Mouse (Mus musculus): ENCODE measurements around the gene Sipa1l1. TPM values are rescaled to one million over a fixed set of nuclear protein-coding genes. Genes with fewer than 3 reads are reported as not detected.

Gene Sipa1l1
- polyA plus RNA-seq, 1 experiment from 2014 or later, result 37.0 TPM

GRCm38 (mm10) chr12:82374020-82374419 is 204.9 kb downstream of the Sipa1l1 start:
- Histone ChIP-seq H3K9me3 (replicated peaks) (no peaks in the 10 kb centered on the region), H3K27me3 (ENCODE audit: low read depth, poor library complexity, severe bottlenecking) (no peaks in the 10 kb centered on the region), H3K4me3 (no peak overlapping the region), H3K27ac (no peak overlapping the region), H3K4me1 (peaks cover 3% of the 10 kb centered on the region; the same call in 1 of the 2 replicates), H3K36me3 (peaks cover 11% of the 10 kb centered on the region; the same call in 1 of the 2 replicates)
- DNase-seq (ENCODE audit: low spot score), result no peak

GRCm38 (mm10) chr12:82382932-82383331 is 213.8 kb downstream of the Sipa1l1 start:
- WGBS, result 91% methylated on average over 3 of the region's 3 CpGs
- Histone ChIP-seq H3K27me3 (ENCODE audit: low read depth, poor library complexity, severe bottlenecking) (no peaks in the 10 kb centered on the region), H3K4me1 (no peaks in the 10 kb centered on the region), H3K36me3 (peaks cover 28% of the 10 kb centered on the region), H3K9me3 (replicated peaks) (no peaks in the 10 kb centered on the region), H3K4me3 (no peak overlapping the region), H3K27ac (no peak overlapping the region)
- no peak for DNase-seq (ENCODE audit: low spot score)

GRCm38 (mm10) chr12:82384719-82385118 is 215.6 kb downstream of the Sipa1l1 start:
- no peaks in the 10 kb centered on the region for H3K9me3 ChIP-seq (replicated peaks)
- no peaks in the 10 kb centered on the region for H3K27me3 ChIP-seq (ENCODE audit: low read depth, poor library complexity, severe bottlenecking)
- no peak for DNase-seq (ENCODE audit: low spot score)
- H3K27ac ChIP-seq, result no peak overlapping the region
- peaks cover 28% of the 10 kb centered on the region for H3K36me3 ChIP-seq
- H3K4me3 ChIP-seq, result no peak overlapping the region
- 95% methylated on average over 8 of the region's 8 CpGs for WGBS
- no peaks in the 10 kb centered on the region for H3K4me1 ChIP-seq

GRCm38 (mm10) chr12:82387042-82387441 is 217.9 kb downstream of the Sipa1l1 start:
- WGBS, result 95% methylated on average over 3 of the region's 3 CpGs
- Histone ChIP-seq H3K9me3 (replicated peaks) (no peaks in the 10 kb centered on the region), H3K4me1 (no peaks in the 10 kb centered on the region), H3K27ac (no peak overlapping the region), H3K4me3 (no peak overlapping the region), H3K36me3 (peaks cover 25% of the 10 kb centered on the region), H3K27me3 (ENCODE audit: low read depth, poor library complexity, severe bottlenecking) (no peaks in the 10 kb centered on the region)
- DNase-seq (ENCODE audit: low spot score), result no peak

- no peaks in the 10 kb centered on the region for H3K27me3 ChIP-seq (ENCODE audit: low read depth, poor library complexity, severe bottlenecking)
- no peak overlapping the region for H3K4me3 ChIP-seq
- no peak for DNase-seq (ENCODE audit: low spot score)
- no peak overlapping the region for H3K27ac ChIP-seq
- H3K36me3 ChIP-seq, result peaks cover 25% of the 10 kb centered on the region
- WGBS, result 88% methylated on average over 3 of the region's 3 CpGs
- no peaks in the 10 kb centered on the region for H3K9me3 ChIP-seq (replicated peaks)
- no peaks in the 10 kb centered on the region for H3K4me1 ChIP-seq
Measured at GRCm38 (mm10) chr12:82387647-82388046, 218.5 kb downstream of the Sipa1l1 start.

GRCm38 (mm10) chr12:82388144-82388543 is 219.0 kb downstream of the Sipa1l1 start:
- Histone ChIP-seq H3K27ac (no peak overlapping the region), H3K4me1 (no peaks in the 10 kb centered on the region), H3K4me3 (no peak overlapping the region), H3K36me3 (peaks cover 25% of the 10 kb centered on the region), H3K9me3 (replicated peaks) (no peaks in the 10 kb centered on the region), H3K27me3 (ENCODE audit: low read depth, poor library complexity, severe bottlenecking) (no peaks in the 10 kb centered on the region)
- no peak for DNase-seq (ENCODE audit: low spot score)

- Histone ChIP-seq H3K27me3 (ENCODE audit: low read depth, poor library complexity, severe bottlenecking) (no peaks in the 10 kb centered on the region), H3K4me3 (no peak overlapping the region), H3K27ac (no peak overlapping the region), H3K4me1 (peaks cover 8% of the 10 kb centered on the region; the same call in 1 of the 2 replicates), H3K36me3 (peaks cover 21% of the 10 kb centered on the region), H3K9me3 (replicated peaks) (no peaks in the 10 kb centered on the region)
- DNase-seq (ENCODE audit: low spot score), result no peak
- 58% methylated on average over 8 of the region's 8 CpGs for WGBS
Measured at GRCm38 (mm10) chr12:82394118-82394861, 225.2 kb downstream of the Sipa1l1 start.

GRCm38 (mm10) chr12:82395194-82395593 is 226.1 kb downstream of the Sipa1l1 start:
- H3K4me3 ChIP-seq, result no peak overlapping the region
- no peaks in the 10 kb centered on the region for H3K9me3 ChIP-seq (replicated peaks)
- peaks cover 8% of the 10 kb centered on the region; the same call in 1 of the 2 replicates for H3K4me1 ChIP-seq
- no peaks in the 10 kb centered on the region for H3K27me3 ChIP-seq (ENCODE audit: low read depth, poor library complexity, severe bottlenecking)
- H3K36me3 ChIP-seq, result peaks cover 28% of the 10 kb centered on the region
- no peak for DNase-seq (ENCODE audit: low spot score)
- no peak overlapping the region for H3K27ac ChIP-seq
- 90% methylated on average over 4 of the region's 4 CpGs for WGBS

GRCm38 (mm10) chr12:82397193-82397592 is 228.1 kb downstream of the Sipa1l1 start:
- no peaks in the 10 kb centered on the region for H3K27me3 ChIP-seq (ENCODE audit: low read depth, poor library complexity, severe bottlenecking)
- WGBS, result 93% methylated on average over 8 of the region's 8 CpGs
- H3K9me3 ChIP-seq (replicated peaks), result no peaks in the 10 kb centered on the region
- no peak for DNase-seq (ENCODE audit: low spot score)
- no peak overlapping the region for H3K4me3 ChIP-seq
- peaks cover 8% of the 10 kb centered on the region; the same call in 1 of the 2 replicates for H3K4me1 ChIP-seq
- no peak overlapping the region for H3K27ac ChIP-seq
- peaks cover 30% of the 10 kb centered on the region for H3K36me3 ChIP-seq

GRCm38 (mm10) chr12:82397751-82398150 is 228.6 kb downstream of the Sipa1l1 start:
- Histone ChIP-seq H3K4me1 (peaks cover 8% of the 10 kb centered on the region; the same call in 1 of the 2 replicates), H3K36me3 (peaks cover 31% of the 10 kb centered on the region), H3K27ac (no peak overlapping the region), H3K4me3 (no peak overlapping the region), H3K9me3 (replicated peaks) (no peaks in the 10 kb centered on the region), H3K27me3 (ENCODE audit: low read depth, poor library complexity, severe bottlenecking) (no peaks in the 10 kb centered on the region)
- WGBS, result 88% methylated on average over 9 of the region's 9 CpGs
- no peak for DNase-seq (ENCODE audit: low spot score)

- 88% methylated on average over 2 of the region's 2 CpGs for WGBS
- no peak for DNase-seq (ENCODE audit: low spot score)
- H3K4me3 ChIP-seq, result no peak overlapping the region
- peaks cover 42% of the 10 kb centered on the region for H3K36me3 ChIP-seq
- no peak overlapping the region for H3K27ac ChIP-seq
- H3K9me3 ChIP-seq (replicated peaks), result no peaks in the 10 kb centered on the region
- peaks cover 7% of the 10 kb centered on the region; the same call in 1 of the 2 replicates for H3K4me1 ChIP-seq
- no peaks in the 10 kb centered on the region for H3K27me3 ChIP-seq (ENCODE audit: low read depth, poor library complexity, severe bottlenecking)
Measured at GRCm38 (mm10) chr12:82398926-82399325, 229.8 kb downstream of the Sipa1l1 start.

GRCm38 (mm10) chr12:82399971-82400720 is 231.0 kb downstream of the Sipa1l1 start:
- 79% methylated on average over 6 of the region's 6 CpGs for WGBS
- no peak for DNase-seq (ENCODE audit: low spot score)
- H3K9me3 ChIP-seq (replicated peaks), result no peaks in the 10 kb centered on the region
- H3K36me3 ChIP-seq, result peaks cover 51% of the 10 kb centered on the region
- no peaks in the 10 kb centered on the region for H3K27me3 ChIP-seq (ENCODE audit: low read depth, poor library complexity, severe bottlenecking)
- no peak overlapping the region for H3K4me3 ChIP-seq
- no peak overlapping the region for H3K27ac ChIP-seq
- no peaks in the 10 kb centered on the region for H3K4me1 ChIP-seq

GRCm38 (mm10) chr12:82400783-82401182 is 231.7 kb downstream of the Sipa1l1 start:
- peaks cover 54% of the 10 kb centered on the region for H3K36me3 ChIP-seq

More at GRCm38 (mm10) chr12:82400783-82401182, 231.7 kb downstream of the Sipa1l1 start:
- Histone ChIP-seq H3K4me1 (no peaks in the 10 kb centered on the region), H3K27ac (no peak overlapping the region), H3K9me3 (replicated peaks) (no peaks in the 10 kb centered on the region), H3K4me3 (no peak overlapping the region), H3K27me3 (ENCODE audit: low read depth, poor library complexity, severe bottlenecking) (no peaks in the 10 kb centered on the region)
- WGBS, result 82% methylated on average over 7 of the region's 7 CpGs
- DNase-seq (ENCODE audit: low spot score), result no peak

Data from limb, embryonic 10.5 days (tissue).